Mouse (Mus musculus): ENCODE measurements around the gene Ago3. TPM values are rescaled to one million over a fixed set of nuclear protein-coding genes. Genes with fewer than 3 reads are reported as not detected.

The Ago3 gene
- total RNA-seq, 2 experiments from 2014 or later, result 32.7 to 42.4 TPM

GRCm38 (mm10) chr4:126314393-126314792 is 115.0 kb downstream of the Ago3 start:
- no peak for DNase-seq (ENCODE audit: extremely low spot score in 1 of 2, low spot score in 1 of 2)

GRCm38 (mm10) chr4:126313202-126313601 is 116.2 kb downstream of the Ago3 start:
- DNase-seq (ENCODE audit: extremely low spot score in 1 of 2, low spot score in 1 of 2), result no peak

- no peak for DNase-seq (ENCODE audit: extremely low spot score in 1 of 2, low spot score in 1 of 2)
These were observed 117.7 kb downstream of the Ago3 start for GRCm38 (mm10) chr4:126311566-126312200.

DNA sequence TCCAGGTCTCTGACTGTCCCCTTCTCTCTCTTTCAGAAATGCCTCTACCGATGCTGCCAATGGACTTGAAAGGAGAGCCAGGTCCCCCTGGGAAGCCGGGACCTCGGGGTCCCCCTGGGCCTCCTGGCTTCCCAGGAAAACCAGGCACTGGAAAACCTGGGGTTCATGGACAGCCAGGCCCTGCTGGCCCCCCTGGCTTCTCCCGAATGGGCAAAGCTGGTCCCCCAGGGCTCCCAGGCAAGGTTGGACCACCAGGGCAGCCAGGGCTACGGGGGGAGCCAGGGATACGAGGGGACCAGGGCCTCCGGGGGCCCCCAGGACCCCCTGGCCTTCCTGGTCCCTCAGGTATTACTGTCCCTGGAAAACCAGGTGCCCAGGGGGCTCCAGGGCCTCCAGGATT is 119.0 kb downstream of the Ago3 start:
- DNase-seq (ENCODE audit: extremely low spot score in 1 of 2, low spot score in 1 of 2), result no peak

- DNase-seq (ENCODE audit: extremely low spot score in 1 of 2, low spot score in 1 of 2), result peak; percentile 90 to 98
These were observed 119.4 kb downstream of the Ago3 start for GRCm38 (mm10) chr4:126309922-126310309.

GRCm38 (mm10) chr4:126309211-126309921 is 120.0 kb downstream of the Ago3 start:
- DNase-seq (ENCODE audit: extremely low spot score in 1 of 2, low spot score in 1 of 2), result peak in 1 of 2 experiments; percentile 39

DNA sequence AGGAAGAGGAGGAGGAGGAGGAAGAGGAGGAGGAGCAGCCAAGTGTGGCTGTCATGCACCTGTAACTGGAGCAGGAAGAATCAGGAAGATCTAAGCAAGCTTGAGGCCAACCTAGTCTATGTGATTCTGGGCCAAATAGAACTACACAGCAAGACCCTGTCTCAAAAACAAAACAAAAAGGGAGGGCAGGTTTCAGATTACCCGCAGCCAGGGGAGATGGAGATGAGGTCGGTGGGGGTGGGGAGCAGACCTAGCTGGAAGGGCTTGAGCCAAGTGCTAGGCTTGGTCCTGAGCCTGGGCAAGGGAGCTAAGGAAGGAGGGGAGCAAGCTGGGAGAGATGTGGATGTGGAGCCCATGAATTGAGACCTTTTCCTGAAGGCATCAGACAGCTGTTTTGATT is 122.5 kb downstream of the Ago3 start:
- no peak for DNase-seq (ENCODE audit: extremely low spot score in 1 of 2, low spot score in 1 of 2)

DNA sequence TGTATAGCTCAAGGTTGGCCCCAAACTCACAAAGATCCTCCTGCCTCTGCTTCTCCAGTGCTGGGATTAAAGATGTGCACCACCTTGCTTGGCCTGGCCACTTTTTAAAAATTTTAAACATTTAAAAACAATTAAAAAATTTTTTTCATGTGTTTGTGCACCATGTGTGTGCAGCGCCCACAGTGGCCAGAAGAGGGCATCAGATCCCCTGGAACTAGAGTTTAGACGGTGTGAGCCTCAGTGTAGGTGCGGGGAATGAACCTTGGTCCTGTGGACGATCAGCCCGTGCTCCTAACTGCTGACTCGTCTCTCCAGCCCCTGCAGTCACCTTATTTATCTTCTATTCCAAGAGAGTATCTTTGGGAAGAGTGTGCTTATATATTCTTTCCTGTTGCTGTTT is 123.3 kb downstream of the Ago3 start:
- no peak for DNase-seq (ENCODE audit: extremely low spot score in 1 of 2, low spot score in 1 of 2)

DNA sequence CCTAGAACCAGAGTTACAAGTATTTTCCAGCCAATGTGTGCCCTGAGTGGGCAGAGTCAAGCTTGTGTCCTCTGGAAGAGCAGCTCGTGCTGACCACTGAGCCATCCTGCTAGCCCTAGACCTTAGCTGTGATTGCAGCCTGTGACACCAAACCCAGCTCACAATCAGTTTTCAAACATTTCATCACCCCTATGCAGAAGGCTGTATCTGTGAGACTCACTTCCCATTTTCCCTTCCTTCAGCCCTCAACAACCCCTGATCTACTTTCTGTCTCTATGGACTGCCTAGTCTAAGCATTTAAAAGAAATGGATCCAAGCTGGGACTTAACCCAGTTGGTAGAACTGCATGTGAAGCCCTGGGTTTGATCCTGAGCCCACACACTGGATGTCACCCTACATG is 123.9 kb downstream of the Ago3 start:
- DNase-seq (ENCODE audit: extremely low spot score in 1 of 2, low spot score in 1 of 2), result no peak

- DNase-seq (ENCODE audit: extremely low spot score in 1 of 2, low spot score in 1 of 2), result no peak
These were observed 125.5 kb downstream of the Ago3 start for GRCm38 (mm10) chr4:126303877-126304276.

- DNase-seq (ENCODE audit: extremely low spot score in 1 of 2, low spot score in 1 of 2), result no peak
These were observed 127.6 kb downstream of the Ago3 start for GRCm38 (mm10) chr4:126301584-126302309.

DNA sequence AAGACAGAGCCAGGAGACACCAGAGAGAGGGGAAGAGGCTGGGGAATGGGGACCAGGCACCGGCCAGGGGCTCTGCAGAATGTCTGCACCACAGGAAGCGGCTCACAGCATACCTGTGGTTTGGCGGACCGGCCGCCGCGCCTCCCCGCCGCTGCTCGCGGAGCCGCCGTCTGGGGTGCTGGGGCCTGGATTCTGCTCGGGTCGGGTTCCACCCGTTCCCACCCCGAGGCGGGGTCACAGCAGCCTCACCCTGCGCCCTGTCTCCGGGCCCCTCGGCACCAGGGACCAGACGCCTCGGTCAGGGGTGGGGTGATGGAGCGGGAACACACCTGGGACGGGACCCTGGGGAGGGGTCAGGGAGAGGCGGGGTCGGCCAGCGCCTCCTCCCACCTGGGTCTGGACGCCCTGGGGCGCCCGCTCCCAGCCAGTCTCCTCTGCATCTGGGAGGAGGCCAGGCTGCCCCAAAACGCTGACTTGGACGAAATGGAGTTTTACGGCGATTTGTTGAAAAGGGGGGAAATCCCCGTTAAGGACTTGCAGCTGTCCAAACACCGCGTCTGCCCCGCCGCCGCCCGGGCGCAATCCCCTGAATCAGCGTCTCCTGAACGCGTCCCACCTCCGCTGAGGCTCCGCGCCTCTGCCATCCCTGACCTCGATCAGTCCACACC is 128.3 kb downstream of the Ago3 start:
- DNase-seq (ENCODE audit: extremely low spot score in 1 of 2, low spot score in 1 of 2), result no peak

DNA sequence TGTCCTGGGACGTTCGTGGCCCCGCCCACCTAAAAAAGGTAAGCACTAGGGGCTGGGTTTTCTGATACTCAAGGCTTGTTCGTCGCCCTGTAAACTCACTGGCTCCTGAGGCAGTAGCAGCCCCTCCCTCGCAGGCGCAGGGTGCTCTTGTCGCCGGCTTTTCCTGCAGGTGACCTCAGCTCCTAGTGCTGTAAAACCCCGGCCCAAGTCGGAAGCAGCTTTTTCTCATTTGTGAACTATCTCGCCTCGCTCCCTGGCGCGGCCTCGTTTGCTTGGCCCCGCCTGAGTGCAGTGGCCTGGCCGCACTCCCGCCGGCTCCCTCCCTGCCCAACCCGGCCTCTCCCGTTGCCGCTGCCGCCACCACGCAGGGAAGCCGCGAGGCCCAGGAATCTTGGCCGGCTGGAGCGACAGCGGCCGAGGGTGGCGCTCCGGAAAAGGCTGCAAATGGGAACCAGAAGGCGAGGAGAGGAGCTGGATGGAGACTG is 132.7 kb downstream of the Ago3 start:
- DNase-seq (ENCODE audit: extremely low spot score in 1 of 2, low spot score in 1 of 2), result peak in 1 of 2 experiments; percentile 29

- DNase-seq (ENCODE audit: extremely low spot score in 1 of 2, low spot score in 1 of 2), result no peak
These were observed 133.4 kb downstream of the Ago3 start for GRCm38 (mm10) chr4:126295937-126296336.

- no peak for DNase-seq (ENCODE audit: extremely low spot score in 1 of 2, low spot score in 1 of 2)
These were observed 134.2 kb downstream of the Ago3 start for GRCm38 (mm10) chr4:126295152-126295551.

DNA sequence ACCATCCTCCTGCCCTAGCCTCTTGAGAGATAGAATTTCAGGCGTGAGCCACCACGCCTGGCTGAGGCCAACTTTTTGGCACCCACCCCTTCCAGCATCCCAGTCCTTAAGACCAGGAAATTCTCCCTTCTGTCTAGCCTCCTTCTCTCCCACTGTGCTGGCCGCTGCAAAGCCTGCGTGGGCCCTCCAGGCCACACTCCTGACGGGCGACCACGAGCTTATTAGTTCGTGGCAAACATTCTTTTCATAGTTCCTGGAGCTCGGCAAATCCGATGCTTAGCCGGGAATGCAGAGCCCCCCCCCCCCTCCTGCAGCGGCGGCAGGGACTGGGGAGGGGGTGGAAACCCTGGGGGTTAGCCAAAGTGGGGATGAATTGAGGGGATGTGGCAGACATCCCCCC is 138.2 kb downstream of the Ago3 start:
- DNase-seq (ENCODE audit: extremely low spot score in 1 of 2, low spot score in 1 of 2), result no peak

DNA sequence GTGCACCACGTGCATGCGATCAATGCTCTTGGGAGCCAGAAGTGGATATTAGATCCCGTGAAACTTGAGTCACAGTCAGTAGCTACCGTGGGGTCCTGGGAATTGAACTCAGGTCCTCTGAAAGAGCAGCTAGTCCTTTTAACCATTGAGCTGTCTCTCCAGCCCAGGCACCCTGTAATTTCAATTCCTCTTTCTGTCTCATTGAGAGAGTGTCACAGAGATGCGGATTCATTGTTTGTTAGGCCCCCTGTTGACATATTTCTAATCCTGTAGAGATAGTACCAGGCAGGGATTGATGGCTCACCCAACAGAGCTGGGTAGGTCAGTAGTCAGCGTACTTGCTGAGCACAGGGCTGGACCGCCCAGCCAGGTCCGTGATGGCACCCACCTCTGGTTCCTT is 139.0 kb downstream of the Ago3 start:
- no peak for DNase-seq (ENCODE audit: extremely low spot score in 1 of 2, low spot score in 1 of 2)

DNA sequence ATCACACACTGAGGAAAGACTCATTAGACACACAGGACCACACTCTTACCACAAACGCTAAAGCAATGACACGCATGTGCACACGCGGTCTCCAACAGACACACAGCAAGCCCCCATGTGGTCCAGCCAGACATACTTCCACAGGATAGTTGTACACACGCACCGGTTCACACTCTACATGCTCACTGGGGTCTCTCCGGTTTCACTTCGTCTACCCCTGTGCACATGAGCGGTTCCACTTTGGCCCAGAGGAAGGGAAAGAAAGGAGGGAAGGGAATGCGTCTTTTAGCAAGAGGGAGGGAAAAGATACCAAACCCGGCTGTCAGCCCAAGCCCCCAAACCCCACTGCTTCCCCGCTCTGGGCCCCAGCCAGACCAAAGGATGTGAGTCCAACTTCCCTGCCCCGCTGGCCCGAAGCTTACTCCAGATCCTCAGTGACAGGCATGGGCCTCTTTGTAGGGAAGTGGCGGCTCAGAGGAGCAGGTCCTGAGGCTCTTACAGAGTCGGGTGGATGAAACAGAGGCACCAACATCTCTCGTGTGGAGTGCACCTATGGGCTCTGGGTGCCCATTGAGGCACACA is 141.2 kb downstream of the Ago3 start:
- no peak for DNase-seq (ENCODE audit: extremely low spot score in 1 of 2, low spot score in 1 of 2)

GRCm38 (mm10) chr4:126287302-126287995 is 141.9 kb downstream of the Ago3 start:
- no peak for DNase-seq (ENCODE audit: extremely low spot score in 1 of 2, low spot score in 1 of 2)

DNA sequence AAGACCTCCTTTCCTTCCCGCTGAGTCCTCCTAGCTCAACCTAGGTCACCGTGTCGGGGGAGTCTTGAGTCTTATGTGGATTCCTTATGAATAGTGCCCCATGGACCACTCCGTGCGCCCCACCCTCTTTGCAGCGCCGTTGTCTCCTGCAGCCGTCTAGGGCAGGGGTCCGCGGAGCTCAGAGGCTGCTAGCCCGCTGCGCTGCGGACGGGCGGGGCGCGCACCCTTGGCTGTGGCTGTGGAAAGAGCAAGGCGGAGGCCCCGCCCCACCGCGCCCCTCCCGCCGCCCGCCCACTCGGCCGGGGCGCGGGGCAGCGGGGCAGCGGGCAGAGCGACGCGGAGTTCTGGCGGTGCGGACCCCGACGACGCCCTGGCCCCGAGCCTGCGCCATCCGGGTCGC is 142.9 kb downstream of the Ago3 start, which contains the start of gene Col8a2:
Col8a2 (plus strand) TSS at position 302 of the 400 bp plus-strand sequence.
- DNase-seq (ENCODE audit: extremely low spot score in 1 of 2, low spot score in 1 of 2), result no peak
